Comparison of ENCODE assay signal across 8 mouse cellular contexts in the genomic region with DNA sequence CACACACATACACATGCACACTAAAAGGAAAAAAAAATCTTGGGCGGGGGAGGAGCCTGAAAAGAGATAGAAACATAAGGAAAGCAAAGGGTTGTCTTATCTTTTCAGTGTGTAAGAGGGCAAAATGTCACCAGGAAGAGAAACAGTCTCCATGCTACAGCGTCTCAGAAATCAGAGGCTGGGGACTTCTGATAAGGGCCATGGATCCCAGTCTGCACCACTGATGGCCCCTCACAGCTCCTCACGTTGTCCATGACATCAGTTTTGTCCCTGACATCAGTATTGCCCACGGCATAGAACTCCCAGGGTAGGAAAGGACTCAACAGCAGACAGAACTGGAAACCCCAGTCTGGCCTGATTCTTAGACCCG.
DNase-seq lines count a peak whose midpoint lies in the region; ATAC-seq lines count a peak whose summit lies in the region.

No protein-coding gene starts in this region.

- 0 out of 2 replicates have a peak overlapping the region, but pooled peaks have one; percentile 11 for H3K27ac ChIP-seq in heart, embryonic 12.5 days (ENCODE audit: poor library complexity, severe bottlenecking)
- H3K27ac ChIP-seq in hindbrain, embryonic 16.5 days (ENCODE audit: low read depth, low read length), result peak overlapping the region; percentile 80
- peak overlapping the region; percentile 68 for H3K27ac ChIP-seq in midbrain, embryonic 13.5 days

- H3K4me1 ChIP-seq in heart, embryonic 12.5 days (replicated peaks), result peaks cover 32% of the 10 kb centered on the region
- peaks cover 14% of the 10 kb centered on the region for H3K4me1 ChIP-seq in hindbrain, embryonic 16.5 days (ENCODE audit: control insufficient read depth, insufficient read depth, low read depth, low read length)
- H3K4me1 ChIP-seq in midbrain, embryonic 13.5 days (replicated peaks), result peaks cover 31% of the 10 kb centered on the region

- no peaks in the 10 kb centered on the region for H3K36me3 ChIP-seq in heart, embryonic 12.5 days
- H3K36me3 ChIP-seq in hindbrain, embryonic 16.5 days (ENCODE audit: control insufficient read depth, insufficient read depth, low read length), result no peaks in the 10 kb centered on the region
- H3K36me3 ChIP-seq in midbrain, embryonic 13.5 days, result no peaks in the 10 kb centered on the region

- 0 out of 2 replicates have a peak, but pooled peaks cover 9% of the 10 kb centered on the region for H3K27me3 ChIP-seq in heart, embryonic 12.5 days (replicated peaks)
- H3K27me3 ChIP-seq in hindbrain, embryonic 16.5 days (replicated peaks; ENCODE audit: control insufficient read depth, insufficient read depth, low read length), result no peaks in the 10 kb centered on the region
- peaks cover 56% of the 10 kb centered on the region for H3K27me3 ChIP-seq in midbrain, embryonic 13.5 days

- no peaks in the 10 kb centered on the region for H3K9me3 ChIP-seq in heart, embryonic 12.5 days (replicated peaks)
- H3K9me3 ChIP-seq in hindbrain, embryonic 16.5 days (ENCODE audit: control insufficient read depth, low read length), result no peaks in the 10 kb centered on the region
- no peaks in the 10 kb centered on the region for H3K9me3 ChIP-seq in midbrain, embryonic 13.5 days

- H3K9ac ChIP-seq in heart, embryonic 12.5 days, result peak overlapping the region; percentile 58; the same call in 1 of the 2 replicates
- H3K9ac ChIP-seq in hindbrain, embryonic 16.5 days (ENCODE audit: low read depth, low read length), result peak overlapping the region; percentile 63; the same call in 1 of the 2 replicates
- H3K9ac ChIP-seq in midbrain, embryonic 13.5 days (replicated peaks), result peak overlapping the region; percentile 59; the same call in 1 of the 2 replicates

- DNase-seq in heart, postnatal 4 days, result no peak
- DNase-seq in frontal cortex, postnatal 10 days (ENCODE audit: low spot score in 2 of 2), result no peak
- no peak for DNase-seq in gastrocnemius, postnatal 4 days (ENCODE audit: low spot score in 2 of 2)

- 8% methylated on average over 5 of the region's 5 CpGs for WGBS in heart, embryonic 12.5 days
- WGBS in hindbrain, embryonic 16.5 days, result 21% methylated on average over 5 of the region's 5 CpGs
- 27% methylated on average over 5 of the region's 5 CpGs for WGBS in midbrain, embryonic 13.5 days

- H3K4me3 ChIP-seq in heart, embryonic 12.5 days, result peak overlapping the region; percentile 52
- H3K4me3 ChIP-seq in hindbrain, embryonic 16.5 days (ENCODE audit: low read length), result peak overlapping the region; percentile 44
- H3K4me3 ChIP-seq in midbrain, embryonic 13.5 days (replicated peaks), result peak overlapping the region; percentile 39

- ATAC-seq in heart, embryonic 12.5 days (ENCODE audit: insufficient number of reproducible peaks, low FRiP score), result 0 out of 2 replicates have a peak, but pooled peaks have one; percentile 8
- ATAC-seq in common myeloid progenitor, adult 5-6 weeks (replicated peaks; ENCODE audit: low read depth, poor library complexity, severe bottlenecking), result peak; percentile 10
- no peak for ATAC-seq in hindbrain, embryonic 16.5 days
- ATAC-seq in midbrain, embryonic 13.5 days, result no peak
- no peak for ATAC-seq in granulocyte monocyte progenitor cell, adult 5-6 weeks (replicated peaks; ENCODE audit: poor library complexity, severe bottlenecking)

- H3K4me2 ChIP-seq in heart, embryonic 12.5 days, result peak overlapping the region; percentile 86
- H3K4me2 ChIP-seq in hindbrain, embryonic 16.5 days (ENCODE audit: low read length), result peak overlapping the region; percentile 62
- peak overlapping the region; percentile 63 for H3K4me2 ChIP-seq in midbrain, embryonic 13.5 days (replicated peaks)

Comparison
In these comparisons a context has a peak if more than half of its experiments do, and no peak if none do; other contexts are left out.
1. ATAC-seq: peak in heart, embryonic 12.5 days (single experiment) and common myeloid progenitor, adult 5-6 weeks (single experiment); none in hindbrain, embryonic 16.5 days (single experiment), midbrain, embryonic 13.5 days (single experiment) and granulocyte monocyte progenitor cell, adult 5-6 weeks (single experiment).
2. H3K27ac ChIP-seq: peak in every context shown above with its lines; median percentile 80 in hindbrain, embryonic 16.5 days; 68 in midbrain, embryonic 13.5 days; 11 in heart, embryonic 12.5 days.
3. Peak in every context shown above with its lines, with median percentiles within 50 percentile points of each other: H3K4me2 ChIP-seq, H3K4me3 ChIP-seq and H3K9ac ChIP-seq.